Mouse (Mus musculus): ENCODE results near the gene Scube1.

GRCm38 (mm10) chr15:83676286-83676685, 48.5 kb downstream of the Scube1 start:
- TF ChIP-seq CTCF (IDR thresholded peaks at IDR 0.05; ENCODE audit: extremely low read depth, insufficient read length, insufficient replicate concordance, low read depth, low read length) (no peak), POLR2A (IDR thresholded peaks at IDR 0.05; ENCODE audit: low read depth, low read length) (no peak)
